Mouse (Mus musculus) stomach, embryonic 15.5 days (tissue): Measurements from ENCODE around the gene Gm7137. TPM values are rescaled to one million over a fixed set of nuclear protein-coding genes. Genes with fewer than 3 reads are reported as not detected.
"Not testable (repeated sequence)": the region's sequence is repeated elsewhere in the genome, so short reads cannot be mapped to it uniquely, and the experiment has no call there.

Source experiments
- ATAC-seq: fragments of 200-750 bp; cut with Nextera tagmentation; 2 replicates; pipeline ENCODE4 v1.8.0; 2017; ENCODE audit warnings: low read depth, moderate number of reproducible peaks, moderate TSS enrichment; ENCODE audit not compliant: insufficient read depth, low FRiP score
- H3K27ac ChIP-seq: fragments of 300-500 bp; sonication (generic); 2 replicates; pipeline ENCODE4 v1.5.1; 2015; ENCODE audit warnings: mild to moderate bottlenecking, inconsistent platforms
- H3K27me3 ChIP-seq: fragments of 300-500 bp; sonication (generic); replicated peaks from 2 replicates; pipeline ENCODE4 v1.6.1; 2015; ENCODE audit warnings: inconsistent platforms
- H3K36me3 ChIP-seq: fragments of 300-500 bp; sonication (generic); 2 replicates; pipeline ENCODE4 v1.6.1; 2015; ENCODE audit warnings: inconsistent platforms
- H3K4me1 ChIP-seq: fragments of 300-500 bp; sonication (generic); 2 replicates; pipeline ENCODE4 v1.6.1; 2015; ENCODE audit warnings: inconsistent platforms
- H3K4me2 ChIP-seq: fragments of 300-500 bp; sonication (generic); 2 replicates; pipeline ENCODE4 v1.6.1; 2015; ENCODE audit warnings: mild to moderate bottlenecking, inconsistent platforms
- H3K4me3 ChIP-seq: fragments of 300-500 bp; sonication (generic); replicated peaks from 2 replicates; pipeline ENCODE4 v1.5.1; 2015; ENCODE audit warnings: inconsistent platforms
- H3K9ac ChIP-seq: fragments of 300-500 bp; sonication (generic); 2 replicates; pipeline ENCODE4 v1.6.1; 2015; ENCODE audit warnings: inconsistent platforms
- H3K9me3 ChIP-seq: fragments of 300-500 bp; sonication (generic); 2 replicates; pipeline ENCODE4 v1.6.1; 2016; ENCODE audit warnings: inconsistent platforms
- WGBS: fragments of 180-500 bp; shearing (Covaris S2); methylation state at CpG from one replicate; pipeline ENCODE4 v1.1.7; 2015; 5-methylcytosine and 5-hydroxymethylcytosine counted together
- polyA plus RNA-seq: library from polyadenylated mRNA; unstranded; fragments of >200 nt; fragmentation: Nextera tagmentation; extraction: Ambion mirVana; gene quantifications from 2 replicates; pipeline ENCODE4 v1.2.1, GENCODE M21; 2015

Gene Gm7137
- polyA plus RNA-seq: not detected in 2 replicates

DNA sequence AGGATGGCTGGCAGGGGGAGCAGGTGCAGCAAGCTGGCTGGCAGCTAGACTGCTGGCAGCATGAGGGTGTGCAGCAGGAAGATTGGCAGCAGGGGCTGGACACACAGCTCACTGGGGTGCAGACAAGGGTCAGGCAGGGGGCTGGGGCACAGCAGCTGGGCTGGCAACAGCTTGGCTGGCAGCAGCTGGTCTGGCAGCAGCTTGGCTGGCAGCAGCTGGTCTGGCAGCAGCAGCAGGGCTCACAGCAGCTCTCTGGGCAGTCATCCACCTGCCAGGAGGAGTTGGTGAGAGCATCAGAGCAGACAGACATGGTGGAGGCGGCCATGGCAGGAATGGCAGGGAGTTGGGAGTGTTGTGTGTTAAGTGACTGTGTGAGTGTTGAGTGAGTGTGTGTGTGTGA, at the start of gene Gm7137:
Gene Gm7137, minus strand, starts transcription at position 325 of the 400 bp plus-strand sequence.
- not testable (repeated sequence) for H3K4me3 ChIP-seq, H3K4me2 ChIP-seq, H3K9ac ChIP-seq, H3K27ac ChIP-seq, H3K9me3 ChIP-seq, H3K36me3 ChIP-seq, H3K27me3 ChIP-seq, ATAC-seq, H3K4me1 ChIP-seq
- 36% methylated on average over 1 of the region's 1 CpGs for WGBS

DNA sequence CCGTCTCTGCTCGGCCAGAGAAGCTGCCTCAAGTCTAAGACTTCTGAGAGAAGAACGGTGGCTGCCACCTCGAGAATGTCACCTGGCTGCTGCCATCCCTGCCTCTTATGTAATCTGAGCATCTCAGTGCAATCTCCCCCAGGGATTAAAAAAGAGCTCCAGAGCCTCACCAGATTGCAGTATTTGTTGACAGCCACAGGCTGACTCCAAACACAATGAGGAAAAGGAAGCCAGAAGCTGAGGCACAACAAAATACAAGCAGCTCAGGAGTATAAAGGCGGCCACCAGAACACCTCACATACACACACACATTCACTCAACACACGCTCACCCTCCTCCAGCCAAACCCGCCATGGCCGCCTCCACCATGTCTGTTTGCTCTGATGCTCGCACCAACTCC, 47.6 kb upstream of the Gm7137 start, which contains the start of gene Krtap10-10:
Gene Krtap10-10, plus strand, starts transcription at position 301 of the 400 bp plus-strand sequence.
- Histone ChIP-seq H3K36me3 (no peaks in the 10 kb centered on the region), H3K9me3 (no peaks in the 10 kb centered on the region), H3K4me2 (no peak within 1 kb of the TSS), H3K27me3 (no peaks in the 10 kb centered on the region), H3K4me1 (no peaks in the 10 kb centered on the region), H3K9ac (no peak within 1 kb of the TSS), H3K4me3 (no peak within 1 kb of the TSS), H3K27ac (no peak within 1 kb of the TSS)
- 73% methylated on average over 9 of the region's 9 CpGs for WGBS
- ATAC-seq: no peak

DNA sequence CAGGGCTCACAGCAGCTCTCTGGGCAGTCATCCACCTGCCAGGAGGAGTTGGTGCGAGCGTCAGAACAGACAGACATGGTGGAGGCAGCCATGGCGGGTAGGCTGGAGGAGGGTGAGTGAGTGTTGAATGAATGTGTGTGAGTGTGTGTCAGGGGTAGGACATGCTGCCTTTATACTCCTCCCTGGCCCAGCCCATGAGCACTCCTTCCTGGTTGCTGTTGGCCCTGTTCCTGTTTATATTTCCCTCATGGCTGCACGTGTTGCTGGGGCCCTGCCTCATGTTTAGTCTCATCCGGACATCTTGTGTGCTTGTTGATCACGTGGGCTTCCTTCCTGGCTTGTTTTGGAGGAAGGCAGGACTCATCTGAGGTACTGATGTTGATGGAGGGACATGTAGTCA, 39.0 kb upstream of the Gm7137 start, which contains the start of gene Krtap10-4:
Gene Krtap10-4, minus strand, starts transcription at position 145 of the 400 bp plus-strand sequence.
- H3K27me3 ChIP-seq: no peaks in the 10 kb centered on the region
- H3K27ac ChIP-seq: no peak within 1 kb of the TSS
- WGBS: 53% methylated on average over 6 of the region's 6 CpGs
- no peak within 1 kb of the TSS for H3K4me2 ChIP-seq
- H3K9ac ChIP-seq: no peak within 1 kb of the TSS
- H3K4me3 ChIP-seq: no peak within 1 kb of the TSS
- H3K4me1 ChIP-seq: no peaks in the 10 kb centered on the region
- no peak for ATAC-seq
- no peaks in the 10 kb centered on the region for H3K9me3 ChIP-seq
- H3K36me3 ChIP-seq: no peaks in the 10 kb centered on the region

DNA sequence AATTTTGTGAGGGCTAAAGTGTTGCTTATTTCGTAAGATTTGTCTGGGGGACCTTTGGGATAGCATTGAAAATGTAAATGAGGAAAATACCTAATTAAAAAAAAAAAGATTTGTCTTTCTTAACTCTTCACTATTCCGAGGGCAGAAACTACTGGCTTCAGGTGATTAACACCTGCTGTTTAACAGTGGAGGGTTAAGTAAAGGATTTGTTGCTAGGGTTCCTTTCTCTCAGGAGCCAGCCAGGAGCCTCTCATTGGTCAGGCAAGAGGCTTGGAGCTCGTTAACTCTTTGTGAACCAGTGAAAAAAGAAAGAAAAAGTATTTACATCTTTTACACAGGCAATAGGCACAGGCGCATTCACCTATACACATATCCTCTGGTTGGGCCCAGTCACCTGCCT, 31.2 kb upstream of the Gm7137 start:
- no peak for ATAC-seq
- Histone ChIP-seq H3K9ac (no peak overlapping the region), H3K36me3 (no peaks in the 10 kb centered on the region), H3K9me3 (no peaks in the 10 kb centered on the region), H3K4me3 (no peak overlapping the region), H3K27me3 (no peaks in the 10 kb centered on the region), H3K4me1 (no peaks in the 10 kb centered on the region), H3K4me2 (no peak overlapping the region), H3K27ac (no peak overlapping the region)
- 44% methylated on average over 4 of the region's 4 CpGs for WGBS

DNA sequence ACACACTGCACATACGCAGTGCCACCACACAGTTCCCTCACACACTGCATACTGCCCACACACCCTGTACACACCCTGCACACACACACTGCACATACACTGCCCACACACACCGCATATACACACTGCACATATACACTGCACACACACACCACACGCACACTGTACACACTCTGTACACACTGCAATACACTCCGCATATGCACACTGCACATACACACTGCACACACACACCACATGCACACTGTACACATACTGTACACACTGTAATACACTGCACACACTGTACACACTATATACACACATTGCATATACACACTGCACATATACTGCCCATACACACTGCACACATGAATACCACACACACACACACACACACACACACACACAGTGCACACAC, 30.5 kb upstream of the Gm7137 start:
- no peak for ATAC-seq
- WGBS: 94% methylated on average over 4 of the region's 4 CpGs
- Histone ChIP-seq H3K9ac (no peak overlapping the region), H3K27me3 (no peaks in the 10 kb centered on the region), H3K4me2 (no peak overlapping the region), H3K27ac (no peak overlapping the region), H3K4me1 (no peaks in the 10 kb centered on the region), H3K36me3 (no peaks in the 10 kb centered on the region), H3K9me3 (no peaks in the 10 kb centered on the region), H3K4me3 (no peak overlapping the region)

DNA sequence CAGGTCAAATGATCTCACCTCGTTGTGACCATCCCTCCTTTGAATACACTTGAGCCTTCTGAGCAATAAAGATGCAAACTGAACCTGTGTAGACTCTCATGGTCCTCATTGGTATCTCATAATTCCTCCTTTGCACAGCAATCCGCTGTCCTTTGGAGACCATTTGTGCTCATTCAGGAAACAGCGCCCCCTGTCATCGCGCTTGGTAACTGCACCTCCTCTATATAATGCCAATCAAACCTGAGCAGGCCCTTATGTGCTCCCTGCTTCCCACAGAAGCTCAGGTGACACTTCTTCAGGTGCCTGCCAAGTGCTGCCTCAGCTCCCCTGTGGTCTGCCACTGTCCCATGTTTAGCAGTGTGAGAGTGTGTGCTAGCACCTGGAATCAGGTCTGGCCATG, 27.5 kb upstream of the Gm7137 start:
- no peak overlapping the region for H3K4me3 ChIP-seq
- H3K4me1 ChIP-seq: no peaks in the 10 kb centered on the region
- no peak for ATAC-seq
- H3K27me3 ChIP-seq: no peaks in the 10 kb centered on the region
- 31% methylated on average over 5 of the region's 5 CpGs for WGBS
- H3K36me3 ChIP-seq: no peaks in the 10 kb centered on the region
- no peak overlapping the region for H3K4me2 ChIP-seq
- no peak overlapping the region for H3K27ac ChIP-seq
- no peak overlapping the region for H3K9ac ChIP-seq
- no peaks in the 10 kb centered on the region for H3K9me3 ChIP-seq

DNA sequence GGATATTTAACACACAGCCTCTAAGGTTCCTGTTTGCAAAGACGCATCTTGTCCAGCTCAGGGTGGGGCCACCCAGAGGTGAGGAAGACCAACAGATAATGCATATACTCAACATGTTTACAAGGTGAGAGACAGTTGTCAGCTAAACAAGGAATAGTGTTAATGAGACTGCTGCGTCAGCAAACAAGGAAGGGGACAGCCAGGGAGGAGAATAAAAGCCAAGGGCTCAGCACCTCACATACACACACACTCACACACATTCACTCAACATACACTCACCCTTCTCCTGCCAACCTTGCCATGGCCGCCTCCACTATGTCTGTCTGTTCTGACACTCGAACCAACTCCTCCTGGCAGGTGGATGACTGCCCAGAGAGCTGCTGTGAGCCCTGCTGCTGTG, 26.4 kb upstream of the Gm7137 start, which contains the start of gene Gm2696:
Gene Gm2696, plus strand, starts transcription at position 301 of the 400 bp plus-strand sequence.
- 33% methylated on average over 4 of the region's 4 CpGs for WGBS

DNA sequence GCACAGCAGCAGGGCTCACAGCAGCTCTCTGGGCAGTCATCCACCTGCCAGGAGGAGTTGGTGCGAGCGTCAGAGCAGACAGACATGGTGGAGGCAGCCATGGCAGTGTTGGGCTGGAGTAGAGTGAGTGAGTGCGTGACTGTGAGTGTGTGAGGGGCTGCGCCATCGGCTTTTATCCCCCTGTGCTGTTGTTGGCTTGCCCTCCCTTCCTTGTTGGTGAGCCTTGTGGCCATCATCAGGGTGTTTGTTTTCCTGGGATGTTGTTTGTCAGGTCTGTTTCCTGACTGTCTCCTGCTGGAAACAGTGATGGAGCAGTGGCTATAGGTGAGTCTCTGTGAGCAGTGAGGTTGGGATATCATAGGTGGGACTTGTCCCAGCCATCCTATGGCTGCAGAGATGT, 23.7 kb upstream of the Gm7137 start, which contains the start of gene Gm9507:
Gene Gm9507, minus strand, starts transcription at position 101 of the 400 bp plus-strand sequence.
- Histone ChIP-seq H3K4me2 (no peak within 1 kb of the TSS), H3K9ac (no peak within 1 kb of the TSS), H3K27me3 (no peaks in the 10 kb centered on the region), H3K36me3 (no peaks in the 10 kb centered on the region), H3K4me1 (no peaks in the 10 kb centered on the region), H3K9me3 (no peaks in the 10 kb centered on the region), H3K27ac (no peak within 1 kb of the TSS), H3K4me3 (no peak within 1 kb of the TSS)
- ATAC-seq: no peak
- 67% methylated on average over 5 of the region's 5 CpGs for WGBS

More for the DNA sequence above, 26.4 kb upstream of the Gm7137 start, which contains the start of gene Gm2696:
- H3K27ac ChIP-seq: no peak within 1 kb of the TSS
- no peaks in the 10 kb centered on the region for H3K27me3 ChIP-seq
- H3K4me1 ChIP-seq: no peaks in the 10 kb centered on the region
- H3K4me2 ChIP-seq: no peak within 1 kb of the TSS
- ATAC-seq: no peak
- H3K36me3 ChIP-seq: no peaks in the 10 kb centered on the region
- no peaks in the 10 kb centered on the region for H3K9me3 ChIP-seq
- no peak within 1 kb of the TSS for H3K4me3 ChIP-seq
- H3K9ac ChIP-seq: no peak within 1 kb of the TSS

DNA sequence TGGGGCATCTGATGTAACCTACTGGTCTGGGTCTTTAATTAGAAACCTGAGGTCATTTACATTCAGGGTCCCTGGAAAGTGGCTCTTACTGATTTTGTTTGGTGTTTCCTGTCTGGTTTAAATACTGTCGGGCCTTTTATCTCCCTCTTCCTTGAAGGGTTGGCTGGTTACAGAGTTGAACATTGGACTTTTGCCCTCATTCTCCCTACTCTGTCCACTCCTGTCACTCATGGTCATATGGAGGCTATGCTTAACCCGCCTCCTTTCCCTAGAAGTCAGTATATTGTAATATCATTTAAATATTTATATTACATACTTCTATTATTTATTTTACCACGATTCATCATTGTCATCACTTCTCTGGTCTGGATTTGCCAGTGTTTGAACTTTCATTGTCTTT, 16.1 kb upstream of the Gm7137 start:
- no peaks in the 10 kb centered on the region for H3K9me3 ChIP-seq
- no peak overlapping the region for H3K27ac ChIP-seq
- ATAC-seq: no peak
- no peak overlapping the region for H3K9ac ChIP-seq
- WGBS: 51% methylated on average over 3 of the region's 3 CpGs
- H3K4me1 ChIP-seq: no peaks in the 10 kb centered on the region
- H3K4me2 ChIP-seq: no peak overlapping the region
- no peaks in the 10 kb centered on the region for H3K27me3 ChIP-seq
- H3K36me3 ChIP-seq: no peaks in the 10 kb centered on the region
- no peak overlapping the region for H3K4me3 ChIP-seq

DNA sequence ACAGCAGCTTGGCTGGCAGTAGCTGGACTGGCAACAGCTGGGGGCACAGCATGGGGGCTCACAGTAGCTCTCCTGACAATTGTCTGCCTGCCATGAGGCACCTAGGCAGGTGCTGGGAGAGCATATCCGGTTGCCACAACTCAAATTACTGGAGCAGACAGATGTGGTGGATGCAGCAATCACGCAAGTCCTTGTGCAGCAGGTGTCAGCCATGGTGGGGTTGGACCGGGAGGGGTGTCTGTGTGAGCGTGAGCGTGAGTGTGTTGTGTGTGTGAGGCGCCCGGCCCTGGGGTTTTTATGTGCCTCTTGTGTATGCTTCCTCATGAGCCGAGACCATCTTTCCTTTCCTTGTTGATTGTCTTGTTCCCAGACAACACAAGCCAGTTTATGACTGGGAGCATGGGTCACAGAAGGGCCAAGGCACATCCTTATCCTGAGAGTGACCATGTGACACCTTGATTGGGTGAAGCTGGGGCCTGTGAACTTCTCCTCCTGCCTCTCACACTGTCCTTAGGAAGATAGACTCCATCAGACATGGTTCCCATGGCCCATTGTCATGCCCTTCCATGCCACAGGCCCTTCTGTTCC, 11.0 kb upstream of the Gm7137 start, which contains the start of gene Gm19668:
Gene Gm19668, minus strand, starts transcription at position 213 of the 588 bp plus-strand sequence.
- Histone ChIP-seq H3K27me3 (no peaks in the 10 kb centered on the region), H3K27ac (no peak within 1 kb of the TSS), H3K9ac (no peak within 1 kb of the TSS), H3K4me2 (no peak within 1 kb of the TSS), H3K9me3 (no peaks in the 10 kb centered on the region), H3K4me3 (no peak within 1 kb of the TSS), H3K36me3 (no peaks in the 10 kb centered on the region), H3K4me1 (0 out of 2 replicates have a peak, but pooled peaks cover 4% of the 10 kb centered on the region)
- ATAC-seq: no peak
- WGBS: 68% methylated on average over 8 of the region's 8 CpGs

DNA sequence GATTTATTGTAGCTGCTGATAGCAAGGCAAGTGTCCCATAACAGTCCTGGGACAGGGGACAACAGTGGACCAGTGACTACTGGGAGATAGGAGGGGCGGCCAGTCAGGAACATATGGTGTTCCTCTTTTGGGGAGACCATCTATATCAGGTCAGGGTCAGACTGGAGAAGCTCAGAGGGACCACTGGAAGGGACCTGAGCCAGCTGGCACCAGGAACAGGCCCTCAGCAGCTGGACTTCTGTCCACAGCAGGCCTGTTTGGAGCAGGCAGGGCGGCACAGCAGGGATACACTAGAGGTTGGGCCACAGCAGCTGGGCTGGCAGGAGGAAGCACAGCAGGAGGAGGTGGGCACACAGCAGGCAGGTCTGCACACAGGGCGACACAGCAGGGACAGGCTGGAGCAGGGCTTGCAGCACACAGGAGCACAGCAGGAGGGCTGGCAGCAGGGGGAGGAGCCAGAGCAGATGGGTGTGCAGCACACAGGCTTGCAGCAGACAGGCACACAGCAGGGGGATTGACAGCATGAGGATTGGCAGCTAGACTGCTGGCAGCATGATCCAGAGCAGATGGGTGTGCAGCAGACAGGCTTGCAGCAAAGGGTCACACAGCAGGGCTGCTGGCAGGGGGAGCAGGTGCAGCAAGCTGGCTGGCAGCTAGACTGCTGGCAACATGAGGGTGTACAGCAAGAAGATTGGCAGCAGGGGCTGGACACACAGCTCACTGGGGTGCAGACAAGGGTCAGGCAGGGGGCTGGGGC, 10.3 kb upstream of the Gm7137 start:
- H3K4me1 ChIP-seq, H3K9ac ChIP-seq, H3K4me2 ChIP-seq, H3K36me3 ChIP-seq, H3K27me3 ChIP-seq, H3K4me3 ChIP-seq, ATAC-seq, H3K9me3 ChIP-seq, H3K27ac ChIP-seq: not testable (repeated sequence)
- 53% methylated on average over 3 of the region's 3 CpGs for WGBS

DNA sequence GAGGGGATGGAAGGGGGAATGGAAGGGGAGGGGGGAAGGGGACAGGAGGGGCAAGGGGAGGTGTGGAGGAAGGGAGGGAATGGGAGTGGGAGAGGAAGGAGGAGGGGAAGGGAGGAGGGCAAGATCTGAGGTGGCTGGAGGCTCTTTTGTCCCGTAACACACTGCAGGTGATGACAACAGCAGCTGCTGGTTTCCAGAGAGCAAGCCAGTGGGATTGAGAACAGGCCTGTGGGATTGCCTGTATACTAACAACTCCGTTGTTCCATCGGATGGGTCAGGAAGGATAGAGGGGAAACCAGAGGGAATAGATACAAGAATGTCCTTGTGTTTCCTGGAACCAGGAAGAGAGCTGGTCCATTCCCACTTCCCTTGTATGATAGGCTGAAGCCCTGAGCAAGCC, 9.7 kb upstream of the Gm7137 start:
- Histone ChIP-seq H3K4me2 (no peak overlapping the region), H3K9ac (no peak overlapping the region), H3K4me3 (no peak overlapping the region), H3K4me1 (0 out of 2 replicates have a peak, but pooled peaks cover 4% of the 10 kb centered on the region), H3K27me3 (no peaks in the 10 kb centered on the region), H3K9me3 (no peaks in the 10 kb centered on the region), H3K27ac (no peak overlapping the region), H3K36me3 (no peaks in the 10 kb centered on the region)
- no peak for ATAC-seq
- 24% methylated on average over 3 of the region's 3 CpGs for WGBS
